Comparison of ENCODE assay signal across 29 mouse cellular contexts in genomic region chr12:41248254-41248653, GRCm38 (mm10).
DNase-seq lines count a peak whose midpoint lies in the region; ATAC-seq lines count a peak whose summit lies in the region.
"Had no signal": no experiment of that assay in that cellular context is flagged by ENCODE, and none has a peak within 500 bp of the region (broad histone marks: within the 10 kb centered on the region; RNA-seq: fewer than 3 reads in every experiment).

No protein-coding gene starts in this region.

- intact Hi-C loops in left cerebral cortex, postnatal 14 days (cut with DNase I): no loop called here

- no peak overlapping the region for H3K27ac ChIP-seq in forebrain, embryonic 13.5 days
- H3K27ac ChIP-seq: embryonic facial prominence, embryonic 13.5 days; embryonic facial prominence, embryonic 15.5 days; forebrain, embryonic 10.5 days; forebrain, embryonic 12.5 days; forebrain, embryonic 15.5 days had no signal

- H3K9ac ChIP-seq in forebrain, embryonic 13.5 days: no peak overlapping the region
- H3K9ac ChIP-seq: embryonic facial prominence, embryonic 13.5 days; embryonic facial prominence, embryonic 15.5 days; forebrain, embryonic 12.5 days; forebrain, embryonic 15.5 days had no signal

- H3K4me3 ChIP-seq in forebrain, embryonic 13.5 days: no peak overlapping the region
- H3K4me3 ChIP-seq: embryonic facial prominence, embryonic 13.5 days; embryonic facial prominence, embryonic 15.5 days; erythroblast, embryonic 14.5 days; forebrain, embryonic 10.5 days; forebrain, embryonic 12.5 days; forebrain, embryonic 15.5 days had no signal

- H3K27me3 ChIP-seq in forebrain, embryonic 13.5 days: no peaks in the 10 kb centered on the region
- H3K27me3 ChIP-seq: CH12.LX; embryonic facial prominence, embryonic 13.5 days; embryonic facial prominence, embryonic 15.5 days; forebrain, embryonic 12.5 days; forebrain, embryonic 15.5 days; Patski had no signal

- no peak overlapping the region for H3K4me2 ChIP-seq in forebrain, embryonic 13.5 days
- H3K4me2 ChIP-seq: embryonic facial prominence, embryonic 13.5 days; embryonic facial prominence, embryonic 15.5 days; forebrain, embryonic 12.5 days; forebrain, embryonic 15.5 days had no signal

- no peaks in the 10 kb centered on the region for H3K36me3 ChIP-seq in forebrain, embryonic 13.5 days (ENCODE audit: poor library complexity, severe bottlenecking)
- H3K36me3 ChIP-seq: embryonic facial prominence, embryonic 13.5 days; embryonic facial prominence, embryonic 15.5 days; forebrain, embryonic 10.5 days; forebrain, embryonic 12.5 days; forebrain, embryonic 15.5 days; G1E had no signal

- no peak for DNase-seq in frontal cortex, postnatal 10 days (ENCODE audit: low spot score in 2 of 2)
- peak; percentile 33 for DNase-seq in left cerebral cortex, adult 11 months (ENCODE audit: low spot score)
- no peak for DNase-seq in left cerebral cortex, postnatal 14 days (ENCODE audit: low spot score in 2 of 2)
- DNase-seq in right cerebral cortex, adult 18-20 months: peak; percentile 63
- no peak for DNase-seq in right cerebral cortex, postnatal 10 days (ENCODE audit: low spot score in 2 of 2)
- DNase-seq: adrenal gland, adult 8-10 months; adrenal gland, postnatal 14 days; adrenal gland, postnatal 36 days; B cell, adult 2 months; cerebellum, adult 11 months; cerebellum, adult 18-20 months; cerebellum, adult 8-10 months; cerebellum, adult 9-11 months; cerebellum, postnatal 14 days; cerebellum, postnatal 36 days; embryo, embryonic 11 days had no signal

- peak; percentile 98 for ATAC-seq in frontal cortex, adult (ENCODE audit: low TSS enrichment)
- ATAC-seq in forebrain, embryonic 13.5 days: no peak
- ATAC-seq: activated CD4-positive, CD25-positive, alpha-beta regulatory T cell, adult 4 months; CD4-positive, CD25-positive, alpha-beta regulatory T cell, adult 4 months; forebrain, embryonic 15.5 days; Patski had no signal

- no peaks in the 10 kb centered on the region for H3K9me3 ChIP-seq in forebrain, embryonic 13.5 days (replicated peaks)
- H3K9me3 ChIP-seq: embryonic facial prominence, embryonic 13.5 days; embryonic facial prominence, embryonic 15.5 days; forebrain, embryonic 10.5 days; forebrain, embryonic 12.5 days; forebrain, embryonic 15.5 days had no signal

- WGBS in forebrain, embryonic 13.5 days: 98% methylated on average over 1 of the region's 1 CpGs

- H3K4me1 ChIP-seq in forebrain, embryonic 13.5 days: peaks cover 3% of the 10 kb centered on the region; the same call in 1 of the 2 replicates
- H3K4me1 ChIP-seq: embryonic facial prominence, embryonic 13.5 days; embryonic facial prominence, embryonic 15.5 days; forebrain, embryonic 12.5 days; forebrain, embryonic 15.5 days had no signal

Comparison
In these comparisons a context has a peak if more than half of its experiments do, and no peak if none do; other contexts are left out.
1. DNase-seq: peak in left cerebral cortex, adult 11 months (single experiment) and right cerebral cortex, adult 18-20 months (single experiment); none in frontal cortex, postnatal 10 days (0 of 2), left cerebral cortex, postnatal 14 days (0 of 2) and right cerebral cortex, postnatal 10 days (0 of 2).